Mouse (Mus musculus): Measurements from ENCODE around the gene Mab21l3.

The Mab21l3 gene

GRCm38 (mm10) chr3:101799852-101800595 lies 48.7 kb downstream of the Mab21l3 start:
- DNase-seq, result no peak

- peak; percentile 43 for DNase-seq
These were observed 50.7 kb downstream of the Mab21l3 start for GRCm38 (mm10) chr3:101797830-101798709.

GRCm38 (mm10) chr3:101796212-101796611 lies 52.5 kb downstream of the Mab21l3 start:
- no peak for DNase-seq

GRCm38 (mm10) chr3:101795387-101796039 lies 53.2 kb downstream of the Mab21l3 start:
- no peak for DNase-seq

- DNase-seq, result no peak
These were observed 54.1 kb downstream of the Mab21l3 start for GRCm38 (mm10) chr3:101794666-101795065.

- DNase-seq, result no peak
These were observed 54.7 kb downstream of the Mab21l3 start for GRCm38 (mm10) chr3:101794026-101794425.

GRCm38 (mm10) chr3:101792191-101792590 lies 56.6 kb downstream of the Mab21l3 start:
- DNase-seq, result no peak

- no peak for DNase-seq
These were observed 63.9 kb downstream of the Mab21l3 start for GRCm38 (mm10) chr3:101784768-101785424.

- no peak for DNase-seq
These were observed 65.0 kb downstream of the Mab21l3 start for GRCm38 (mm10) chr3:101783793-101784192.

GRCm38 (mm10) chr3:101780874-101781483 lies 67.8 kb downstream of the Mab21l3 start:
- DNase-seq, result peak; percentile 29

GRCm38 (mm10) chr3:101778896-101779665 lies 69.7 kb downstream of the Mab21l3 start:
- no peak for DNase-seq

- no peak for DNase-seq
These were observed 73.0 kb downstream of the Mab21l3 start for GRCm38 (mm10) chr3:101775732-101776131.

- no peak for DNase-seq
These were observed 78.2 kb downstream of the Mab21l3 start for GRCm38 (mm10) chr3:101770540-101770939.

- no peak for DNase-seq
These were observed 85.2 kb downstream of the Mab21l3 start for GRCm38 (mm10) chr3:101763566-101763965.
